Mouse (Mus musculus) layer of hippocampus, adult 9-11 months (tissue): Measurements from ENCODE around the gene Psg26.
"Not testable (repeated sequence)": the region's sequence is repeated elsewhere in the genome, so short reads cannot be mapped to it uniquely, and the experiment has no call there.

ENCODE experiments used
- DNase-seq: peaks from one replicate; pipeline ENCODE4 v3.0.0; 2022

The Psg26 gene

GRCm38 (mm10) chr7:18484077-18484476 lies at the start of gene Psg26:
TSS of gene Psg26 (minus strand) at chr7:18484177.
- DNase-seq, result no peak

GRCm38 (mm10) chr7:18533420-18533819 lies 49.4 kb upstream of the Psg26 start:
- no peak for DNase-seq

GRCm38 (mm10) chr7:18532169-18532568 lies 48.2 kb upstream of the Psg26 start, which contains the start of gene Psg25:
TSS of gene Psg25 (minus strand) at chr7:18532269.
- DNase-seq, result no peak

- no peak for DNase-seq
These were observed 40.7 kb upstream of the Psg26 start for GRCm38 (mm10) chr7:18524668-18525067.

GRCm38 (mm10) chr7:18512848-18513247 lies 28.9 kb upstream of the Psg26 start:
- DNase-seq, result not testable (repeated sequence)

GRCm38 (mm10) chr7:18512417-18512816 lies 28.4 kb upstream of the Psg26 start:
- DNase-seq, result not testable (repeated sequence)

- no peak for DNase-seq
These were observed 27.5 kb upstream of the Psg26 start for GRCm38 (mm10) chr7:18511479-18511878.

- DNase-seq, result not testable (repeated sequence)
These were observed 52.0 kb downstream of the Psg26 start, which contains the start of gene Psg28 for GRCm38 (mm10) chr7:18431941-18432340. TSS of gene Psg28 (minus strand) at chr7:18432041.
